Mouse (Mus musculus): ENCODE results near the gene Ticrr.

- no peak for TF ChIP-seq HCFC1 (IDR thresholded peaks at IDR 0.05; ENCODE audit: low read depth, low read length)
- no peak for TF ChIP-seq POLR2A (IDR thresholded peaks at IDR 0.05; ENCODE audit: control insufficient read depth in 1 of 2, insufficient read depth in 1 of 2, low read depth in 1 of 2, low read length in 2 of 2, poor library complexity in 1 of 2)
- no peak for TF ChIP-seq ZC3H11A (IDR thresholded peaks at IDR 0.05; ENCODE audit: low read depth, low read length)
- no peak for TF ChIP-seq GABPA (IDR thresholded peaks at IDR 0.05; ENCODE audit: low read depth, low read length)
Observed at GRCm38 (mm10) chr7:79680231-79680630, 20.2 kb downstream of the Ticrr start.
